Mouse (Mus musculus) megakaryocyte-erythroid progenitor cell, adult 5-6 weeks (primary cell): ENCODE data around the gene Ldhd. TPM values are rescaled to one million over a fixed set of nuclear protein-coding genes. Genes with fewer than 3 reads are reported as not detected.

Source experiments
- ATAC-seq: replicated peaks from 2 replicates; pipeline ENCODE4 v1.8.0; 2016; ENCODE audit warnings: mild to moderate bottlenecking, inconsistent platforms; ENCODE audit not compliant: severe bottlenecking, poor library complexity, low FRiP score, low TSS enrichment
- total RNA-seq, 2 experiments: library from RNA; stranded (forward) in 1 of 2; stranded (reverse) in 1 of 2; fragments of 200-1000, 215-1000 nt in 1 of 2; fragments of >200 nt in 1 of 2; fragmentation: Nextera tagmentation in 1 of 2; gene quantifications; 2 replicates each; pipeline ENCODE4 v1.2.3; 2014 to 2017

Gene Ldhd
- total RNA-seq, 2 experiments from 2014 or later: 0.09 to 1.1 TPM

- no peak for ATAC-seq
Measured at GRCm38 (mm10) chr8:111628894-111629501, 1.2 kb downstream of the Ldhd start.

- ATAC-seq: no peak
Measured at GRCm38 (mm10) chr8:111628401-111628800, 1.8 kb downstream of the Ldhd start.

GRCm38 (mm10) chr8:111627923-111628322 is 2.3 kb downstream of the Ldhd start:
- no peak for ATAC-seq

- no peak for ATAC-seq
Measured at GRCm38 (mm10) chr8:111626933-111627332, 3.2 kb downstream of the Ldhd start.

- no peak for ATAC-seq
Measured at GRCm38 (mm10) chr8:111626528-111626820, 3.7 kb downstream of the Ldhd start.

- ATAC-seq: 0 out of 2 replicates have a peak, but pooled peaks have one; percentile 39
Measured at GRCm38 (mm10) chr8:111625694-111626527, 4.3 kb downstream of the Ldhd start.

- ATAC-seq: no peak
Measured at GRCm38 (mm10) chr8:111624853-111625221, 5.3 kb downstream of the Ldhd start.

- peak; percentile 35; the same call in 1 of the 2 replicates for ATAC-seq
Measured at GRCm38 (mm10) chr8:111624081-111624852, 5.9 kb downstream of the Ldhd start.

- ATAC-seq: no peak
Measured at GRCm38 (mm10) chr8:111622553-111622952, 7.6 kb downstream of the Ldhd start.

- no peak for ATAC-seq
Measured at GRCm38 (mm10) chr8:111622104-111622503, 8.1 kb downstream of the Ldhd start.

GRCm38 (mm10) chr8:111619936-111620335 is 10.2 kb downstream of the Ldhd start:
- ATAC-seq: no peak

- no peak for ATAC-seq
Measured at GRCm38 (mm10) chr8:111618273-111618672, 11.9 kb downstream of the Ldhd start.

GRCm38 (mm10) chr8:111617812-111618211 is 12.4 kb downstream of the Ldhd start:
- no peak for ATAC-seq

GRCm38 (mm10) chr8:111614786-111615701 is 15.1 kb downstream of the Ldhd start:
- peak; percentile 31; the same call in 1 of the 2 replicates for ATAC-seq

- no peak for ATAC-seq
Measured at GRCm38 (mm10) chr8:111613181-111613580, 17.0 kb downstream of the Ldhd start.

- ATAC-seq: no peak
Measured at GRCm38 (mm10) chr8:111607414-111607813, 22.8 kb downstream of the Ldhd start.

- no peak for ATAC-seq
Measured at GRCm38 (mm10) chr8:111606961-111607360, 23.2 kb downstream of the Ldhd start.

- no peak for ATAC-seq
Measured at GRCm38 (mm10) chr8:111604986-111605385, 25.2 kb downstream of the Ldhd start.

GRCm38 (mm10) chr8:111602050-111602449 is 28.1 kb downstream of the Ldhd start:
- ATAC-seq: no peak
